Mouse (Mus musculus): ENCODE results near the gene Dnajb7. TPM values are rescaled to one million over a fixed set of nuclear protein-coding genes. Genes with fewer than 3 reads are reported as not detected.

Dnajb7 gene
- polyA plus RNA-seq (2015; fragmentation: Nextera tagmentation; extraction: Ambion mirVana) = 1.9 and 2.1 TPM in 2 replicates

GRCm38 (mm10) chr15:81408199-81408598, at the start of gene Dnajb7:
Gene Dnajb7, minus strand, starts transcription at chr15:81408299.
- Histone ChIP-seq H3K9ac (ENCODE audit: low read length) (no peak within 1 kb of the TSS), H3K4me2 (ENCODE audit: low read depth, low read length) (no peak within 1 kb of the TSS), H3K36me3 (ENCODE audit: control insufficient read depth, insufficient read depth, low read length) (no peaks in the 10 kb centered on the region), H3K27me3 (ENCODE audit: control insufficient read depth, insufficient read depth, low read depth, low read length) (no peaks in the 10 kb centered on the region), H3K9me3 (ENCODE audit: control insufficient read depth, low read length) (no peaks in the 10 kb centered on the region), H3K4me3 (ENCODE audit: low read length) (no peak within 1 kb of the TSS), H3K27ac (ENCODE audit: low read length) (no peak within 1 kb of the TSS), H3K4me1 (replicated peaks; ENCODE audit: control insufficient read depth, insufficient read depth, low read length) (no peaks in the 10 kb centered on the region)
- 96% methylated on average over 1 of the region's 1 CpGs for WGBS
- no peak for ATAC-seq (ENCODE audit: low read depth)

- H3K4me3 ChIP-seq (ENCODE audit: low read length) = no peak overlapping the region
- WGBS = 25% methylated on average over 3 of the region's 3 CpGs
- H3K4me1 ChIP-seq (replicated peaks; ENCODE audit: control insufficient read depth, insufficient read depth, low read length) = no peaks in the 10 kb centered on the region
- no peak overlapping the region for H3K4me2 ChIP-seq (ENCODE audit: low read depth, low read length)
- no peaks in the 10 kb centered on the region for H3K27me3 ChIP-seq (ENCODE audit: control insufficient read depth, insufficient read depth, low read depth, low read length)
- no peak overlapping the region for H3K27ac ChIP-seq (ENCODE audit: low read length)
- H3K36me3 ChIP-seq (ENCODE audit: control insufficient read depth, insufficient read depth, low read length) = peaks cover 8% of the 10 kb centered on the region
- no peak for ATAC-seq (ENCODE audit: low read depth)
- H3K9me3 ChIP-seq (ENCODE audit: control insufficient read depth, low read length) = no peaks in the 10 kb centered on the region
- no peak overlapping the region for H3K9ac ChIP-seq (ENCODE audit: low read length)
Measured at GRCm38 (mm10) chr15:81448463-81448862, 40.4 kb upstream of the Dnajb7 start.

DNA sequence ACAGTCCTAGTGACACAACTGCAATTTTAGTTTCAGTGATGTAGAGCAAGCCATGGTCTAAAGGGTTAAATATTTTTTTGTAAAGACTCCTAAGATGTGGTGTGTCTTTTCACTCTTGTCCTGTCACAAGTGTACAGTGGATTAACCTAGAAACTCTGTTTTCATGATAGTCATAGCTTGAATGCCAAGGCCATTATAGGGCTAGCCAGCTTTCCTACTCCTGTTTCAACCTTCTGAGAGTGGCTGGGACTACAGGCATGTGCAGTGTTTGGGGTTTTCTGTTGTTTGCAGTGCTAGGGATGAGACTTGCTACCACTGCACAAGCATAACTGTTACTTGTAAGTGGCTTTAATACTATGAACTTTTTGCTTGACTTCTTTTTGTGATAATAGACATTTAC, 31.1 kb upstream of the Dnajb7 start:
- no peak overlapping the region for H3K4me2 ChIP-seq (ENCODE audit: low read depth, low read length)
- no peak overlapping the region for H3K4me3 ChIP-seq (ENCODE audit: low read length)
- ATAC-seq (ENCODE audit: low read depth) = no peak
- H3K36me3 ChIP-seq (ENCODE audit: control insufficient read depth, insufficient read depth, low read length) = 0 out of 2 replicates have a peak, but pooled peaks cover 3% of the 10 kb centered on the region
- H3K9me3 ChIP-seq (ENCODE audit: control insufficient read depth, low read length) = no peaks in the 10 kb centered on the region
- no peak overlapping the region for H3K27ac ChIP-seq (ENCODE audit: low read length)
- no peaks in the 10 kb centered on the region for H3K27me3 ChIP-seq (ENCODE audit: control insufficient read depth, insufficient read depth, low read depth, low read length)
- no peaks in the 10 kb centered on the region for H3K4me1 ChIP-seq (replicated peaks; ENCODE audit: control insufficient read depth, insufficient read depth, low read length)
- no peak overlapping the region for H3K9ac ChIP-seq (ENCODE audit: low read length)

GRCm38 (mm10) chr15:81438345-81438744, 30.2 kb upstream of the Dnajb7 start:
- WGBS = 90% methylated on average over 1 of the region's 1 CpGs
- Histone ChIP-seq H3K27me3 (ENCODE audit: control insufficient read depth, insufficient read depth, low read depth, low read length) (no peaks in the 10 kb centered on the region), H3K9me3 (ENCODE audit: control insufficient read depth, low read length) (no peaks in the 10 kb centered on the region), H3K4me2 (ENCODE audit: low read depth, low read length) (no peak overlapping the region), H3K4me1 (replicated peaks; ENCODE audit: control insufficient read depth, insufficient read depth, low read length) (no peaks in the 10 kb centered on the region), H3K27ac (ENCODE audit: low read length) (no peak overlapping the region), H3K4me3 (ENCODE audit: low read length) (no peak overlapping the region), H3K36me3 (ENCODE audit: control insufficient read depth, insufficient read depth, low read length) (0 out of 2 replicates have a peak, but pooled peaks cover 3% of the 10 kb centered on the region), H3K9ac (ENCODE audit: low read length) (no peak overlapping the region)
- no peak for ATAC-seq (ENCODE audit: low read depth)

DNA sequence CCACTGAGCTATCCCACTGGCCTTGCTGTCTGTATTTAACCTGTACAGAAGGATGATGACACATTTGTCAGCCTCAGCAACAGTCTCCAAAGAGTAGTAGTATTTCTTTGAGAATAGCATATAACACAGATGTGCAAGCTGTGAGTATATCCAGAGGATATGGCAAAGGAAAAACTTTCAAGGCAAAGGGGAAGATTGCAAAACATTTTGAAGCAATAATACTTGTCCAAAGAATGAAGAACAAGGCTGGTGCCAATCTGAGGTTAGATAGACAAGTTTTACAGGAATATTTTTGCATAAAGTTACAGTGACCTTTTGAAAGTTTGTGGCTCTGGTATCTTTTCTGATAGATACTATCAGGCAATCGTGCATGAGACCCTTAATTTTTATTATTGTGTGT, 23.1 kb upstream of the Dnajb7 start:
- H3K4me1 ChIP-seq (replicated peaks; ENCODE audit: control insufficient read depth, insufficient read depth, low read length) = no peaks in the 10 kb centered on the region
- H3K4me3 ChIP-seq (ENCODE audit: low read length) = no peak overlapping the region
- H3K4me2 ChIP-seq (ENCODE audit: low read depth, low read length) = no peak overlapping the region
- no peak overlapping the region for H3K27ac ChIP-seq (ENCODE audit: low read length)
- H3K36me3 ChIP-seq (ENCODE audit: control insufficient read depth, insufficient read depth, low read length) = 0 out of 2 replicates have a peak, but pooled peaks cover 3% of the 10 kb centered on the region
- ATAC-seq (ENCODE audit: low read depth) = no peak
- whole genome bisulfite sequencing = 85% methylated on average over 1 of the region's 1 CpGs
- H3K27me3 ChIP-seq (ENCODE audit: control insufficient read depth, insufficient read depth, low read depth, low read length) = no peaks in the 10 kb centered on the region
- no peaks in the 10 kb centered on the region for H3K9me3 ChIP-seq (ENCODE audit: control insufficient read depth, low read length)
- H3K9ac ChIP-seq (ENCODE audit: low read length) = no peak overlapping the region

GRCm38 (mm10) chr15:81427947-81428346, 19.8 kb upstream of the Dnajb7 start:
- WGBS = 84% methylated on average over 2 of the region's 2 CpGs
- 0 out of 2 replicates have a peak, but pooled peaks cover 3% of the 10 kb centered on the region for H3K36me3 ChIP-seq (ENCODE audit: control insufficient read depth, insufficient read depth, low read length)
- H3K9ac ChIP-seq (ENCODE audit: low read length) = no peak overlapping the region
- no peaks in the 10 kb centered on the region for H3K27me3 ChIP-seq (ENCODE audit: control insufficient read depth, insufficient read depth, low read depth, low read length)
- no peak overlapping the region for H3K4me3 ChIP-seq (ENCODE audit: low read length)
- H3K27ac ChIP-seq (ENCODE audit: low read length) = no peak overlapping the region
- no peak overlapping the region for H3K4me2 ChIP-seq (ENCODE audit: low read depth, low read length)
- ATAC-seq (ENCODE audit: low read depth) = no peak
- H3K9me3 ChIP-seq (ENCODE audit: control insufficient read depth, low read length) = no peaks in the 10 kb centered on the region
- no peaks in the 10 kb centered on the region for H3K4me1 ChIP-seq (replicated peaks; ENCODE audit: control insufficient read depth, insufficient read depth, low read length)

GRCm38 (mm10) chr15:81425311-81425710, 17.2 kb upstream of the Dnajb7 start:
- Histone ChIP-seq H3K9me3 (ENCODE audit: control insufficient read depth, low read length) (no peaks in the 10 kb centered on the region), H3K4me2 (ENCODE audit: low read depth, low read length) (no peak overlapping the region), H3K4me3 (ENCODE audit: low read length) (no peak overlapping the region), H3K4me1 (replicated peaks; ENCODE audit: control insufficient read depth, insufficient read depth, low read length) (no peaks in the 10 kb centered on the region), H3K9ac (ENCODE audit: low read length) (no peak overlapping the region), H3K27ac (ENCODE audit: low read length) (no peak overlapping the region), H3K27me3 (ENCODE audit: control insufficient read depth, insufficient read depth, low read depth, low read length) (no peaks in the 10 kb centered on the region), H3K36me3 (ENCODE audit: control insufficient read depth, insufficient read depth, low read length) (0 out of 2 replicates have a peak, but pooled peaks cover 3% of the 10 kb centered on the region)
- ATAC-seq (ENCODE audit: low read depth) = no peak
- 84% methylated on average over 3 of the region's 3 CpGs for WGBS

DNA sequence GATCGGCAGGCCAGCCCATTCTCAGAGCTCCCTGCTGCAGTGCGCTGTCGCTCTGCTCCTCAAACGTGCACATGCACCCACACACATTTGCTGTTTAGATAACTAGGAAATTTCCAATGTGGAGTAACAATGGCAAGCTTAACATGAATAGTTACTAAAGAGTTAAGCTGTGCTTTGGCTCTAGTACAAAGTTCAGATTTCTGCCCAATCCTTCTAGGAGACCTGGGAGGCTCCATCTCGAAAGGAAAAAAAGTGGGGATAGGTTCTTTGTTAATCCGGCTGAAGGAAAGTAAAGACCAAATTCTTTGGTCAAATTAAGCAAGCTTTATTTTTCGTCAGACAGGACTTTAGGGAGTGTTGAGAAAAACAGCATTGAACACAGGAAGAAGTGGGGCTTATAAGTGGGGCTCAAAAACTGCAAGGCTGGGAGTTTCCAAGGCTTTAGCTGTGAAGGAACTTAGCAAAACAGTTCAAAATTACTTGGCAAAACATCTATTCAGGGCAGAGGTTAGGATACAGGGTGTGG, 14.1 kb upstream of the Dnajb7 start:
- 66% methylated on average over 7 of the region's 7 CpGs for WGBS
- no peaks in the 10 kb centered on the region for H3K27me3 ChIP-seq (ENCODE audit: control insufficient read depth, insufficient read depth, low read depth, low read length)
- H3K36me3 ChIP-seq (ENCODE audit: control insufficient read depth, insufficient read depth, low read length) = no peaks in the 10 kb centered on the region
- no peak overlapping the region for H3K4me3 ChIP-seq (ENCODE audit: low read length)
- ATAC-seq (ENCODE audit: low read depth) = no peak
- H3K4me1 ChIP-seq (replicated peaks; ENCODE audit: control insufficient read depth, insufficient read depth, low read length) = no peaks in the 10 kb centered on the region
- H3K27ac ChIP-seq (ENCODE audit: low read length) = no peak overlapping the region
- no peak overlapping the region for H3K4me2 ChIP-seq (ENCODE audit: low read depth, low read length)
- no peak overlapping the region for H3K9ac ChIP-seq (ENCODE audit: low read length)
- no peaks in the 10 kb centered on the region for H3K9me3 ChIP-seq (ENCODE audit: control insufficient read depth, low read length)

- Histone ChIP-seq H3K9me3 (ENCODE audit: control insufficient read depth, low read length) (no peaks in the 10 kb centered on the region), H3K27ac (ENCODE audit: low read length) (no peak overlapping the region), H3K4me3 (ENCODE audit: low read length) (no peak overlapping the region), H3K4me2 (ENCODE audit: low read depth, low read length) (no peak overlapping the region), H3K4me1 (replicated peaks; ENCODE audit: control insufficient read depth, insufficient read depth, low read length) (peaks cover 3% of the 10 kb centered on the region), H3K36me3 (ENCODE audit: control insufficient read depth, insufficient read depth, low read length) (no peaks in the 10 kb centered on the region), H3K9ac (ENCODE audit: low read length) (no peak overlapping the region), H3K27me3 (ENCODE audit: control insufficient read depth, insufficient read depth, low read depth, low read length) (no peaks in the 10 kb centered on the region)
- ATAC-seq (ENCODE audit: low read depth) = no peak
- WGBS = 52% methylated on average over 1 of the region's 1 CpGs
Measured at GRCm38 (mm10) chr15:81421454-81421853, 13.4 kb upstream of the Dnajb7 start.

GRCm38 (mm10) chr15:81418065-81418464, 10.0 kb upstream of the Dnajb7 start:
- no peak for ATAC-seq (ENCODE audit: low read depth)
- no peak overlapping the region for H3K9ac ChIP-seq (ENCODE audit: low read length)
- no peaks in the 10 kb centered on the region for H3K9me3 ChIP-seq (ENCODE audit: control insufficient read depth, low read length)
- no peaks in the 10 kb centered on the region for H3K27me3 ChIP-seq (ENCODE audit: control insufficient read depth, insufficient read depth, low read depth, low read length)
- peaks cover 5% of the 10 kb centered on the region for H3K4me1 ChIP-seq (replicated peaks; ENCODE audit: control insufficient read depth, insufficient read depth, low read length)
- no peak overlapping the region for H3K4me2 ChIP-seq (ENCODE audit: low read depth, low read length)
- no peak overlapping the region for H3K4me3 ChIP-seq (ENCODE audit: low read length)
- no peaks in the 10 kb centered on the region for H3K36me3 ChIP-seq (ENCODE audit: control insufficient read depth, insufficient read depth, low read length)
- WGBS = 74% methylated on average over 4 of the region's 4 CpGs
- no peak overlapping the region for H3K27ac ChIP-seq (ENCODE audit: low read length)
